Mouse (Mus musculus): ENCODE measurements at regions not wholly inside any gene's neighbourhood (a gene's known extent, or its start where the extent isn't known, plus 50 kb on each side); places are given as distances from the start of the nearest gene placed in this dataset.

DNA sequence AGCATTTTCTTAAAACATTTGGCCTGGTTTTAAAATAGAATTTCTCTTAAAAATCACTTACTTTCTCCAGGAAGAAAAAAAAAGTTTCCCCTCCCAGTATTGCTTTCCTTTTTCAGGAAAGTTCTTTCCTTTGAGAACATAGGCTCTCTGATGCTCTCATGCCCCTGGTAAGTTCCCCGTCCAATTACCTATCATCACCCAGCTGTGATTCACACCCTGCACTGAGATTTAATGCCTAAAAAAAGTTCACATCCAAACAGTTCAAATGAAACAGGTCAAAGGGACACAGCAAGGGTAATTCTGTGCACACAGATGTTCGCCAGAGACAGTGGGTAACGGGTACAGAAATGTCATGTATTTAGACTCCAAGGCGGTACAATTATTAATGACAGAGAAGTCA lies 191.8 kb upstream of the Tll1 start:
- no peak for TF ChIP-seq CTCF (conservative IDR thresholded peaks at IDR 0.05)
- Histone ChIP-seq H3K4me3 (no peak overlapping the region), H3K27ac (no peak overlapping the region)
- DNase-seq (ENCODE audit: low spot score in 2 of 2) = no peak

DNA sequence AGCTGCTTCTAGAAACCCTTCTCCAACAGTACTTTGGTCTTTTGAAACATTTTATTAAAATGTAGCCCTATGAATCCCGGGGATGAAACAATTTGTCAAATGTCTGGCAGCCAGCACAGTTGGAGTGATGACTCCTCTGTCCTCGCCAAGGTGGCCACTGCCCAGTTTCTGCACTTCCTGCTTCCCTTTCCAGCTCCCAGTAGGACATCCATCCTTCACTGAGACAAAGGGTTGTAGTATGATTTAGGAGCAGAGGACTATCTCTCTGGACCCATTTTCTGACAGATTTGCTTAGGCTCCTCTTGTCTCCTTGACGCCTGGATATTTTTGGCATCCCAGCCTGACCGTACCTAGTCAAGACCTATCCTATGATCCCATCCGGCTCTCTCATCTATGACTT lies 189.7 kb upstream of the Tll1 start:
- no peak overlapping the region for H3K27ac ChIP-seq
- no peak for DNase-seq (ENCODE audit: low spot score in 2 of 2)
- TF ChIP-seq CTCF (conservative IDR thresholded peaks at IDR 0.05) = no peak
- H3K4me3 ChIP-seq = no peak overlapping the region

DNA sequence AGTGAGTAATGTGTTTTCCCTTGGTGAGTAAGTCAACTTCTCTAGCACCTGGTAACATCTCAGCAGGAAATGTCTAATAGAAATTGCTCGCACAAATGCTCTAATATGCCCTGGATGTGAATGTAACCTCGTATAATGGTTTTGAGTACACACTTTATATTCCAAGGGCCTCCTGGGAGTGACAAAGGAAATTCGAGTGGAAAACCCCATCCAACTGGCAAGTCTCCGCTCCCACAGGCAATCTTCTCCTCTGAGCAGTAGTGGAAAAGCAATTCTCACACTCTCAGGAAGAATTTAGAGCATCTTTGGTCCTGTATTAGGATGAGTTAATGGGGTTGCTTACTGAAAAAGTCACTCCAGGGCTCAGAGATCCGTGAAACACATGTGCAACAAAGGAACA lies 183.4 kb upstream of the Tll1 start:
- H3K4me3 ChIP-seq = no peak overlapping the region
- no peak for DNase-seq (ENCODE audit: low spot score in 2 of 2)
- TF ChIP-seq CTCF (conservative IDR thresholded peaks at IDR 0.05) = no peak
- no peak overlapping the region for H3K27ac ChIP-seq

DNA sequence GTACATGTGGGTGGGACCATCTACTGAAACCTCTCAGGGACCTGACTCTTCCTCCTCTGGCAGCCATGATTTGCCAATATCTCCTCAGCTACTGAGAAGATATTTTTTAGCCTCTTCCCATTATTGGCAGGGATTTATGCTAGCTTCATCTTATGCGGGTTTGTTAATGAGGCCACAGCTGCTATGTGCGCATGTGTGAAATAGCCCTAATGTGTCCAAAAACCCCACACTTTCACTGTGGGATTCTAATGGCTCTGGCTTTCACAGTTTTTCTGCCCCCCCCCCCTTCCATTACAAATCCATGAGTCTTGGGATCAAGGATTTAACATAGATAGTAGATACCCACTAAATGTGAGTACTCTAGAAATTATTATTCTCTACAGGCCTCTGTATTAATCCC lies 182.2 kb upstream of the Tll1 start:
- no peak for TF ChIP-seq CTCF (conservative IDR thresholded peaks at IDR 0.05)
- Histone ChIP-seq H3K4me3 (no peak overlapping the region), H3K27ac (no peak overlapping the region)
- DNase-seq (ENCODE audit: low spot score in 2 of 2) = no peak

DNA sequence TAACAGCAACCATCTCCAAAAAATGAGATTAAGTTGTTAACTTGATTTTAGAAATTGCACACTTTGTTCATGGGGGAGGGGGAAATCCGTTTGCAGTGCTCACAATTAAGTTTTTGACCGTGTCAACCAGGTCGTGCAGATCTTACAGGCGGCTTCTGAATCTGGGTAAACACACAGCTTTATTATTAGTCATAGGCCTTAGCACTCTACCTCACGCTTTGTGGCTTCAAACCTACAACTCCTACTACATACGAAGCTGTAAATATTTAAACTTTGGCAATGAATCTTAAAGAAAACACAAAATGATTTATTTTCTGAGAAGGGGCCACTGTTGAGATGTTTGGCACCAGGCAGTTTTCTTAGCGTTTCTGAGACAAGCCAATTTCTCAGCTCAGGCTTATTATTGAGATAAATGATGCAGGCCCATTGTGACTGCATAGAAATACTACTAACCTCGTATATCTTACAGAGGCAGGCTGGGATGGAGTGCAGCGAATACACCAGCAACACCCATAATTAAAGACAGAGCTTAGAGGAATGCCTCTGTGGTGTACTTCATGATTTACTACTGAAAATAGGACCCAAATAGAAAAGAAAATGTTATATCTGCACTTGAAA lies 173.8 kb upstream of the Tll1 start:
- Histone ChIP-seq H3K27ac (no peak overlapping the region), H3K4me3 (no peak overlapping the region)
- no peak for TF ChIP-seq CTCF (conservative IDR thresholded peaks at IDR 0.05)
- no peak for DNase-seq (ENCODE audit: low spot score in 2 of 2)

DNA sequence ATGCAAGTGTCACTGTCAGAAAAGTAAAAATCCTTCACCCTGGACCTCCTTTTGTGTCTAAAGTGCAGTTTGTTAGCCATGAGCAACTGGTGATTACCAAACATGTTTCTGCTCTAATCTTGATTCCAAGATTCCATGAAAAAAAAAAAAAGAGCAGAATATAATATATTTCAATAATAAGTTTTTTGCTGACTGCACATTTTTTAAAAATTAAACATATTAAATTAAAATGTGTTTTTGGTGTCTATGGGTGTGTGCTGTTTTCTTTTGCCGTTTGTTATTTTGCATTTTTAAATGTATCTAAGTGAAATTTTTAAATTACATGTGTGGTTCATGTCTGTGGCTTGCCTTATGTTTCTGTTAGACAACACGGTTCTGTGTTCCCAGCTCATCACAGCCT lies 171.8 kb upstream of the Tll1 start:
- no peak for TF ChIP-seq CTCF (conservative IDR thresholded peaks at IDR 0.05)
- Histone ChIP-seq H3K4me3 (no peak overlapping the region), H3K27ac (no peak overlapping the region)
- DNase-seq (ENCODE audit: low spot score in 2 of 2) = no peak

DNA sequence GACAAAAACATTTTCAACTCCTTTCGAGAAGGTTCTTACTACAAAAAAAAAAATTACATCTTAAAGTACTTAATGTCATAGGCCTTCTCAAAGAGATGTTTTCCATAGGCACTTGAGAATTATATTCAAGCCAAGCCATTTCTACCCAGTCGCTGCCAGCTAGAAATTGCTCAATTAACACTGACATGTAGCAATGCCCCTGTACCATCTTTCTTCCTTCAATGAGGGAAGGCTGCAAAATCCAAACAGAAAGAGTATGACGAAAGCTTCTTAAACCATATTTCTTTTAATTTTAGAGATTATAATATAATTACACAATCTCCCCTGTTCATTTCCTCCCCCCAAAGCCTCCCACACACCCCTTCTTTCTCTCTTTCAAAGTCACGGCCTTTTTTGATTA lies 169.4 kb upstream of the Tll1 start:
- no peak overlapping the region for H3K27ac ChIP-seq
- no peak overlapping the region for H3K4me3 ChIP-seq
- no peak for TF ChIP-seq CTCF (conservative IDR thresholded peaks at IDR 0.05)
- DNase-seq (ENCODE audit: low spot score in 2 of 2) = no peak

DNA sequence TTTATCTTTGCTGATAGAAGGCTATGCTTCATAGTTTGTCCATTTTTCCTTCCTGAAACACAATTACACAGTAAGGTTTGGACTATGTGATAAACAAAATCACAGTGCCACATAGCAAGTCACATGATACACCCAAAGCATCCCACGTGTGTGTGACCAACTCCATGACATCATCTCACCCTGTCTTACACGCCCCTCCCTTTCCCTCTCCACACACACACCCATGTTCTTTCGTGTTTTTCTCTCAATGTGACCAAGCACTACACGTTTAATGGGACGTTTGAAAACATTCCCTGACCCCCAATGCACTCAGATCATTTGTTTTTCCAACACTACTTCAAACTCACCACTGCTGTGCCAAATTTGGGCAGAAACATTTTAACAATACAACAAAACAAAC lies 168.9 kb upstream of the Tll1 start:
- no peak for TF ChIP-seq CTCF (conservative IDR thresholded peaks at IDR 0.05)
- Histone ChIP-seq H3K4me3 (no peak overlapping the region), H3K27ac (no peak overlapping the region)
- no peak for DNase-seq (ENCODE audit: low spot score in 2 of 2)

DNA sequence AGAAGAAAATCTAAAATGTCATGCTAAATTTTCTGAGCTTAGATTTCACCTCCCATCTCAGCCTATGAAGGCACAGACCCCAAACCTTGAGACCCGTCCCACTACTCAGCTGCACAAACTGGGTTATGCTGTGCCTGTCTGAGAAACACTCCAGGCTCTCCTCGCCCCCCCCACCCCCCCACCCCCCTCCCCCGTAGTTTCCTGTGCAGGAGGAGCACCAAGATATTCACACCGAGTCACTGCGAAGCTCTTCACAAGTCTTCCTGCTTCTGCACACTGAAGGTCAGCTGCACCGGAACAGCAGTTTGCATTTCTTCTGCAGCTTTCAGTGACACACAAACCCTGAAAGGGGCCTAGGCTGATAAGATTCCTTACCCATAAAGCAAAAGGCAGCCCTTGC lies 163.9 kb upstream of the Tll1 start:
- DNase-seq (ENCODE audit: low spot score in 2 of 2) = no peak
- Histone ChIP-seq H3K4me3 (no peak overlapping the region), H3K27ac (no peak overlapping the region)
- no peak for TF ChIP-seq CTCF (conservative IDR thresholded peaks at IDR 0.05)

DNA sequence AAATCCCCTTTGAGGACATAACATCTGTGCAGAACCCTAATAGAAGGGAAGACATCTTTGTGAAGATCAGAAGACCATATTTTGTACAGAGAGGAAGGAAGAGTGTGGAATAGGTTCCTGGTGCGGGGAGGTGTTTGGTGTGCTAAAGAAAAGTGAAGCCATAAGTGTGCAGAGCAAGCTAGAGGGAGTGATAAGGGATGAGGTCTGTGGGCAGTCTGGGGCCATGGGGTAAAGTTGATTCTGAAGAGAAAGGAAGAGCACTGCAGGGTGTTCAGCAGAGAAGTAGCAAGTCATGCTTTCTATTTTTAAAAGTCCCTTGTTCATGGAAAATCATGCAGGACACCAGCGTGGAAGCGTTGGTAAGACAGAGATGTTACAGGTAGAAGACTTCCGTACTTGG lies 161.8 kb upstream of the Tll1 start:
- Histone ChIP-seq H3K4me3 (no peak overlapping the region), H3K27ac (no peak overlapping the region)
- no peak for DNase-seq (ENCODE audit: low spot score in 2 of 2)
- no peak for TF ChIP-seq CTCF (conservative IDR thresholded peaks at IDR 0.05)

DNA sequence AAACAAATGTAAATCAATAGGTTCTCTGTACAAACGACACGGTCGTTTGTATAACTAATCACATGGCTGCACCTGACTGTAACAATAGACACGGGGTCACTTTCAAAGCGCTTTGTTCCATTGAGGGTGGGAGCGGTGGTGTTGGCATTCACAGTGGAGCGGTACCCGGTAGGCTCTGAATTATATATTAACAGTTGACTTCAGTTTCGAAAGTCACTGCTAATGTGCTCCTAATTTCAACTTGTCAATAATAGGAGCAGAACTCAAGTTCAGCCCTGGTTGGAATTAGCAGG lies 160.8 kb upstream of the Tll1 start:
- Histone ChIP-seq H3K27ac (no peak overlapping the region), H3K4me3 (no peak overlapping the region)
- DNase-seq (ENCODE audit: low spot score in 2 of 2) = no peak
- no peak for TF ChIP-seq CTCF (conservative IDR thresholded peaks at IDR 0.05)

DNA sequence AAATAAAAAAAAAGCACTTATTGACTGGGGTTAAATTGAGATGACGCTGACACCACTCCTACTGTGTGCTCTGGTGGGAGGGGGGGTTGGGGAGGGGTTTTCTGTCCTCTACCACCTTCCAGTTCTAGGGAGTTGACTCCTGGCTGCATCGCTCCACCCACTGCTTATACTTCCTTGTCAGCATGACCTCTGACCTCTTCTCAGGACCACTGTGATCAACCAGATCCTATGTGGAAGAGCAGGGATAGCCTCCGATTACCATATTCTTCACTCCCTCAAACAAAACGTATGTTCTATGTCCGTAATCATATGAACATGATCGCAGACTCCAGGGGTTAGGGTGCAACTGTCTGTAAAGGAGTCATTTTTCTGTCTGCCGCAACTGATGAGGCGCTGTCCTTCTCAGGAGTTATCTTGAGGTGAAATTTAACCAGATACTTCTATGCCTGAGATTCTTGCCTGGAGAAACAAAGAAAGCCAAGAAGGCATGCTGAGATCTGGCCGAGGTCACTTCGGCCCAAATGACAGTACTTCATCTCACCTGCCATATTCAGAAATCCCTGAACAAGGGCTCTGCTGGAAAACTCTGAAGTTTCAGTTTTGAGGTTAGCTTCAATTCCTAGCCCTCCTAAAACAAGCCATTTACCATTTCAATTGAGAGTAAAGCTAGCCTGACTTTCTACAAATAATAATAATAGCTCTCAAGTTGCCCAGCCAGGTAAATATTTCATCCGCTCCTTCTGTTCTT lies 160.3 kb upstream of the Tll1 start:
- H3K4me3 ChIP-seq = no peak overlapping the region
- no peak overlapping the region for H3K27ac ChIP-seq
- TF ChIP-seq CTCF (conservative IDR thresholded peaks at IDR 0.05) = no peak
- DNase-seq (ENCODE audit: low spot score in 2 of 2) = no peak

DNA sequence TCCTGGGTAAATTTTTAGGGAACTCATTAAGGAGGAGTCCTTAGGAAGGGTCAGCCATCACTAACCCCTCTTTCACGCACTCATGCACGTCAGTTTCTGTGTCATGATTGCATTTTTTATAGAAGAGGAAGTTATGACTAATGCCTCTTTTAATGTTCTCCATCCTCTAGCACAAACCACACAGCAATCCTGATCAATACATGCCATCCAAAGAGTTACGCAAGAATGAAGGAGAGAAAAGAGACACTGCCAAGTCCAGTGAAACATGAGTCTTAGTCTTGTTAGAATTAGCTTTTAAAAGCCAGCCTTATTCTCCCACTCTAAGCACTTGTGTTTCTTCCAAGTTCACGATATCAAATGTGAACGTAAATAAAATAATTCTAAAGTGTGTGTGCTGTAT lies 151.0 kb upstream of the Tll1 start:
- Histone ChIP-seq H3K27ac (no peak overlapping the region), H3K4me3 (no peak overlapping the region)
- TF ChIP-seq CTCF (conservative IDR thresholded peaks at IDR 0.05) = no peak
- DNase-seq (ENCODE audit: low spot score in 2 of 2) = no peak

DNA sequence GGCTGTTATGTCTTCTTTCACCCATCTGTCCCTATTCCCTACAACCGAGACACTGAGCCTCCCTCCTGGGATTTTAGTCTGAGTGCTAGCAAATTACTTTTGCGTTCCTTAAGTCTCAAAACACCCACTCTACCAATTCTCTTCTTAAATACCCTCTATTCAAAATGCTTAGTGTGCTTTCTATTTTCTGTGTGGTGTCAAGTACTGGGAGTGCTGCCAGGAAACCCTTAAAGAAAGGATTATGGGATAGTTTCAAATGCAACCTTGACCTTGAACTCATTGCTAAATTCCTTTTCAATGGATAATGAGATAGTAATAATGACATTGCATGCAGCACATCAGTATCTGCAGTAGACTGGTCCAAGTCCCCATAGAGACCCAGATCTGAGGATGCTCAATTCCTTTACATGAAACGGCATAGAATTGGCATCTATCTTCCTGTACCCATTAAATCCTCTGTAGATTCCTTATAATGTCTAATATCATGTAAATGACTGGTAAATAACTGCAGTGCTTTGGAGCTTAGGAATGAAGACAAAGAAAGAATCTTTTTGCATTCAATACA lies 142.1 kb upstream of the Tll1 start:
- no peak for DNase-seq (ENCODE audit: low spot score in 2 of 2)
- Histone ChIP-seq H3K27ac (no peak overlapping the region), H3K4me3 (no peak overlapping the region)
- TF ChIP-seq CTCF (conservative IDR thresholded peaks at IDR 0.05) = no peak
